Mouse (Mus musculus): ENCODE data around the gene 4930523C07Rik.

DNA sequence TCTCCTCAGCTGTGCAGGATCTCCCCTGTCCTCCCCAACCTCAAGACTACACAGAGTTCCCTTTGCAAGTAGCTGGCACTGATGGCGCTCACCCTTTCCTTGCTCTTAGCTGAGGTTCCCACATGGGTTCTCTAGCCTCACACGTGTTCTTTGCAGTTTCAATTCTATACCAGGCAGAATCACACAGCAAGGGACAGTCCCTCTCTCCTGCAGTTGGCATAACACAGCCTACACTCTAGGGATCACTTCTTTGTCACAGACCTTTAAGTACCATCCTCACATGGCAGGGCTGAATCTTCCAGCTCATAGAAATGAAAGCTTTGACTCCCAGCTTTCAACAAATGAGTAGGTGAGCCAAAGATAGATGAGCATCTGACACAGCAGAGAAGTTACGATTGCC lies 45.0 kb upstream of the 4930523C07Rik start:
- no peak for TF ChIP-seq CTCF (IDR thresholded peaks at IDR 0.05; ENCODE audit: low read depth, low read length)
- TF ChIP-seq POLR2A (IDR thresholded peaks at IDR 0.05; ENCODE audit: borderline replicate concordance, low read depth, low read length): no peak
